Mouse (Mus musculus) limb, embryonic 14.5 days (tissue): Measurements from ENCODE around the gene Zdhhc21. TPM values are rescaled to one million over a fixed set of nuclear protein-coding genes. Genes with fewer than 3 reads are reported as not detected.

Experiments
- ATAC-seq: fragments of 200-750 bp; cut with Nextera tagmentation; 2 replicates; pipeline ENCODE4 v1.8.0; 2017; ENCODE audit warnings: low read depth, moderate number of reproducible peaks, moderate TSS enrichment; ENCODE audit not compliant: low FRiP score
- DNase-seq: peaks from one replicate; pipeline ENCODE4 v3.0.0-alpha.2; 2015; ENCODE audit warnings: low spot score
- H3K27ac ChIP-seq: fragments of 300-500 bp; sonication (generic); replicated peaks from 2 replicates; pipeline ENCODE4 v1.5.1; 2014; ENCODE audit warnings: low read depth, mild to moderate bottlenecking, low read length, moderate library complexity, mixed read lengths
- H3K27me3 ChIP-seq: fragments of 300-500 bp; sonication (generic); 2 replicates; pipeline ENCODE4 v1.6.1; 2014; ENCODE audit warnings: low read length, mixed read lengths; ENCODE audit not compliant: control insufficient read depth, insufficient read depth
- H3K36me3 ChIP-seq: fragments of 300-500 bp; sonication (generic); 2 replicates; pipeline ENCODE4 v1.6.1; 2014; ENCODE audit warnings: mild to moderate bottlenecking, low read length, moderate library complexity, mixed read lengths; ENCODE audit not compliant: control insufficient read depth, insufficient read depth
- H3K4me1 ChIP-seq: fragments of 300-500 bp; sonication (generic); 2 replicates; pipeline ENCODE4 v1.6.1; 2014; ENCODE audit warnings: antibody characterized with exemption, low read length, mixed read lengths; ENCODE audit not compliant: control insufficient read depth, insufficient read depth
- H3K4me2 ChIP-seq: fragments of 300-500 bp; sonication (generic); replicated peaks from 2 replicates; pipeline ENCODE4 v1.6.1; 2014; ENCODE audit warnings: low read depth, mild to moderate bottlenecking, low read length, moderate library complexity; ENCODE audit not compliant: severe bottlenecking
- H3K4me3 ChIP-seq: fragments of 300-500 bp; sonication (generic); replicated peaks from 2 replicates; pipeline ENCODE4 v1.5.1; 2014; ENCODE audit warnings: low read length
- H3K9ac ChIP-seq: fragments of 300-500 bp; sonication (generic); 2 replicates; pipeline ENCODE4 v1.6.1; 2014; ENCODE audit warnings: mild to moderate bottlenecking, low read depth, low read length, moderate library complexity; ENCODE audit not compliant: severe bottlenecking
- H3K9me3 ChIP-seq: fragments of 300-500 bp; sonication (generic); 2 replicates; pipeline ENCODE4 v1.6.1; 2016; ENCODE audit warnings: low read length; ENCODE audit not compliant: control insufficient read depth
- POLR2A ChIP-seq: fragments of 200-500 bp; IDR thresholded peaks from 2 replicates; pipeline ENCODE4 v1.8.0; 2012; ENCODE audit warnings: inconsistent platforms, mild to moderate bottlenecking, moderate library complexity, borderline replicate concordance; ENCODE audit not compliant: insufficient read depth, insufficient read length; ENCODE audit errors: extremely low read depth
- WGBS: fragments of 180-500 bp; shearing (Covaris S2); extraction: QIAGEN DNeasy Blood & Tissue Kit; methylation state at CpG from one replicate; pipeline ENCODE4 v1.1.7; 2014; 5-methylcytosine and 5-hydroxymethylcytosine counted together
- polyA plus RNA-seq, 2 experiments: library from polyadenylated mRNA; depleted of rRNA in 1 of 2; stranded (reverse) in 1 of 2; unstranded in 1 of 2; fragments of >200 nt; fragmentation: Nextera tagmentation in 1 of 2; extraction: Ambion mirVana in 1 of 2; gene quantifications; 2 replicates each; pipeline versions ENCODE4 v1.2.1 to v1.2.3; 2012 to 2014

Gene Zdhhc21
- polyA plus RNA-seq, 2 experiments = 11.1 to 12.5 TPM

- TF ChIP-seq POLR2A = no peak
- Histone ChIP-seq H3K9ac (no peak overlapping the region), H3K4me2 (no peak overlapping the region), H3K36me3 (peaks cover 9% of the 10 kb centered on the region; the same call in 1 of the 2 replicates), H3K27me3 (no peaks in the 10 kb centered on the region), H3K4me3 (no peak overlapping the region), H3K4me1 (no peaks in the 10 kb centered on the region), H3K27ac (no peak overlapping the region), H3K9me3 (no peaks in the 10 kb centered on the region)
- DNase-seq (no peak), ATAC-seq (no peak)
- WGBS = 86% methylated on average over 10 of the region's 10 CpGs
Measured at GRCm38 (mm10) chr4:82807811-82808210, 51.9 kb downstream of the Zdhhc21 start.

GRCm38 (mm10) chr4:82806176-82806757 is 53.5 kb downstream of the Zdhhc21 start:
- H3K9ac ChIP-seq = no peak overlapping the region
- TF ChIP-seq POLR2A = no peak
- no peaks in the 10 kb centered on the region for H3K27me3 ChIP-seq
- H3K27ac ChIP-seq = no peak overlapping the region
- H3K36me3 ChIP-seq = peaks cover 9% of the 10 kb centered on the region; the same call in 1 of the 2 replicates
- H3K4me3 ChIP-seq = no peak overlapping the region
- 80% methylated on average over 10 of the region's 10 CpGs for WGBS
- ATAC-seq (no peak), DNase-seq (no peak)
- no peaks in the 10 kb centered on the region for H3K4me1 ChIP-seq
- H3K4me2 ChIP-seq = no peak overlapping the region
- no peaks in the 10 kb centered on the region for H3K9me3 ChIP-seq

GRCm38 (mm10) chr4:82804019-82804418 is 55.7 kb downstream of the Zdhhc21 start:
- no peak for TF ChIP-seq POLR2A
- 40% methylated on average over 2 of the region's 2 CpGs for WGBS
- Histone ChIP-seq H3K4me1 (no peaks in the 10 kb centered on the region), H3K36me3 (peaks cover 5% of the 10 kb centered on the region; the same call in 1 of the 2 replicates), H3K27ac (no peak overlapping the region), H3K4me2 (no peak overlapping the region), H3K9me3 (no peaks in the 10 kb centered on the region), H3K4me3 (no peak overlapping the region), H3K9ac (no peak overlapping the region), H3K27me3 (no peaks in the 10 kb centered on the region)
- DNase-seq = peak; percentile 43
- no peak for ATAC-seq

- ATAC-seq (no peak), DNase-seq (no peak)
- no peak overlapping the region for H3K27ac ChIP-seq
- no peak for TF ChIP-seq POLR2A
- no peaks in the 10 kb centered on the region for H3K4me1 ChIP-seq
- no peaks in the 10 kb centered on the region for H3K27me3 ChIP-seq
- H3K9ac ChIP-seq = no peak overlapping the region
- H3K4me2 ChIP-seq = no peak overlapping the region
- H3K36me3 ChIP-seq = no peaks in the 10 kb centered on the region
- no peak overlapping the region for H3K4me3 ChIP-seq
- no peaks in the 10 kb centered on the region for H3K9me3 ChIP-seq
- WGBS = 90% methylated on average over 6 of the region's 6 CpGs
Measured at GRCm38 (mm10) chr4:82793608-82794007, 66.2 kb downstream of the Zdhhc21 start.

GRCm38 (mm10) chr4:82792906-82793580 is 66.7 kb downstream of the Zdhhc21 start:
- TF ChIP-seq POLR2A = no peak
- Histone ChIP-seq H3K9me3 (no peaks in the 10 kb centered on the region), H3K27ac (no peak overlapping the region), H3K4me1 (no peaks in the 10 kb centered on the region), H3K36me3 (no peaks in the 10 kb centered on the region), H3K4me3 (no peak overlapping the region), H3K4me2 (no peak overlapping the region), H3K9ac (no peak overlapping the region), H3K27me3 (no peaks in the 10 kb centered on the region)
- no peak for DNase-seq
- ATAC-seq = no peak
- 75% methylated on average over 5 of the region's 5 CpGs for WGBS
